Mouse (Mus musculus): ENCODE measurements at regions not wholly inside any gene's neighbourhood (a gene's known extent, or its start where the extent isn't known, plus 50 kb on each side); places are given as distances from the start of the nearest gene placed in this dataset.

DNA sequence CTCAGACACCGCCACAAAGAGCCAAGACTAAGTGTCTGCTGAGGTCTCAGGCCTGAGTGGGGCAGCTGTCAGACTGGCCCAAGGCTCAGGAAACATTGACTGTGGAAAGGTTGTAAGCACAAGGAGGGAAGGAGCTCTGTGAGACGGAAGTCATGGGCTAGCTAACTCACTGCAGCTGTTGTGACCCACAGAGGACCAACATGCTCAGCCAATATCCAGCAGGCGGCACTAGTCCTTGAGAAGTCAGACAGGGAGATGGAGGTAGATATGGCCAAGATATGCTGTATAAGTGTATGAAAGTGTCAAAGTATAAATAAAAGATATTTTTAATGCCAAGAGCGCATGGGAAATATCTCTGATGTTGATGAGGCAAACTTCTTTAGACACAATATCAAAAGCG, 378.1 kb downstream of the Matn1 start:
- no peaks in the 10 kb centered on the region for H3K9me3 ChIP-seq
- H3K27ac ChIP-seq, result no peak overlapping the region
- ATAC-seq (ENCODE audit: borderline replicate concordance, extremely low read depth, low FRiP score, low TSS enrichment), result no peak
- H3K4me3 ChIP-seq, result no peak overlapping the region
- no peaks in the 10 kb centered on the region for H3K27me3 ChIP-seq
- no peak overlapping the region for H3K4me2 ChIP-seq
- no peaks in the 10 kb centered on the region for H3K36me3 ChIP-seq
- H3K9ac ChIP-seq, result no peak overlapping the region
- WGBS, result 57% methylated on average over 5 of the region's 5 CpGs
- H3K4me1 ChIP-seq, result no peaks in the 10 kb centered on the region

DNA sequence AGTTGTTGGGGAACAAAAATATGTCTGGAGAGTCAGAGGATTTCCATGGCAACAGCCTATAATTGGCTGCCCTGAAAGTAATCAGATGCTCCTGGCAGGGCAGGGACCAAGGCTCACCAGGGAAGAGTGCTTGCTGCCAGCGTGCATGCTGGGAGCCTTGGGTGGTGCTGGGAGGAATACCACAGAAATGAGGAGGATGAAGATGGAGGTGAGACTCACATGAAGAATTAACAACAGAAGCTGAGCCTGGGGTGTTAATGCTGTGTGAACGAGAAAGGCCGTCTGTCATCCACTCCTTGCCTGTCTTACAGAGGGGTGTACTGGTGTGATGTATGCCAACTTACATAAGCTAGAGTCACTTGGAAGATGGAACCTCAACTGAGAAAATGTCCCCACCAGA, 380.3 kb downstream of the Matn1 start:
- Histone ChIP-seq H3K9me3 (no peaks in the 10 kb centered on the region), H3K27ac (no peak overlapping the region), H3K9ac (no peak overlapping the region), H3K4me1 (no peaks in the 10 kb centered on the region), H3K4me3 (no peak overlapping the region), H3K27me3 (no peaks in the 10 kb centered on the region), H3K36me3 (no peaks in the 10 kb centered on the region), H3K4me2 (no peak overlapping the region)
- WGBS, result 62% methylated on average over 3 of the region's 3 CpGs
- no peak for ATAC-seq (ENCODE audit: borderline replicate concordance, extremely low read depth, low FRiP score, low TSS enrichment)

DNA sequence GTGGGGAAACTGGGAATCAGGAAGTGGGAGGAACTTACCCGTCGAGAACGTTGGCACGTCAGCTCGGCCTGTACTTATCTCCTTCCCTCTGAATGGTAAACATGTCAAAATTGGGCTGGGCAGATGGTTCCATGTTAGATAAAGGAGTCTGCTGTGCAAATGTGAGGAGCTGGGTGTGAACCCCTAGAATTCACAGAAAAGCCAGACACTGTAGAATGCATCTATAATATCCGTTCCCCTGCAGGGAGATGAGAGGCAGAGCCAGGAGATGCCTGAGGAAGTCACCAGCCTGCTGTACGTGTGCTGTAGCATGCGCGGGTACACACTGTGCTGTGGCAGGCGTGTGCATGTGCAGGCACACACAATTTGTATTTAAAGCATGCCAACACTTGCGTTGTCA, 381.0 kb downstream of the Matn1 start:
- no peak for ATAC-seq (ENCODE audit: borderline replicate concordance, extremely low read depth, low FRiP score, low TSS enrichment)
- Histone ChIP-seq H3K4me3 (no peak overlapping the region), H3K9me3 (no peaks in the 10 kb centered on the region), H3K4me2 (no peak overlapping the region), H3K27ac (no peak overlapping the region), H3K36me3 (no peaks in the 10 kb centered on the region), H3K27me3 (no peaks in the 10 kb centered on the region), H3K9ac (no peak overlapping the region), H3K4me1 (no peaks in the 10 kb centered on the region)
- WGBS, result 53% methylated on average over 11 of the region's 11 CpGs

DNA sequence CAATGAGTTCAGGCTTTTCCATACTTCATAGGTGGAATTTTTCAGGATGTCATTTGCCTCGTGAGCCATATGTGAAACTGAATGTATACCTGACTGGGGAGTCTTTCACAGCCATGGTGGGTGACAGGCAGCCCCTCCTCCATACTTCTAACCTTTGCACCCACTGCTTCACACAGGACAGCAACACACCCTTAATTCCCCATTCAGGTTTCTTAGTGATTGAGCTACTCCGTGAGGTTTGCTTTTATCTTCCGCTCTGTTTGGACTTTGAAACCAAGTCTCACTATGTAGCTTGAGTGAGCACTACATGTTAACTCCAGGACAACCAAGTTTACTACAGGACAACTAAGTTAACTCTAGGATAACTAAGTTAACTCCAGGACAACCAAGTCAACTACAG, 381.4 kb downstream of the Matn1 start:
- no peaks in the 10 kb centered on the region for H3K9me3 ChIP-seq
- H3K27me3 ChIP-seq, result no peaks in the 10 kb centered on the region
- H3K4me2 ChIP-seq, result no peak overlapping the region
- no peak overlapping the region for H3K9ac ChIP-seq
- H3K4me3 ChIP-seq, result no peak overlapping the region
- no peaks in the 10 kb centered on the region for H3K4me1 ChIP-seq
- 74% methylated on average over 3 of the region's 3 CpGs for WGBS
- H3K27ac ChIP-seq, result no peak overlapping the region
- H3K36me3 ChIP-seq, result no peaks in the 10 kb centered on the region
- ATAC-seq (ENCODE audit: borderline replicate concordance, extremely low read depth, low FRiP score, low TSS enrichment), result no peak

DNA sequence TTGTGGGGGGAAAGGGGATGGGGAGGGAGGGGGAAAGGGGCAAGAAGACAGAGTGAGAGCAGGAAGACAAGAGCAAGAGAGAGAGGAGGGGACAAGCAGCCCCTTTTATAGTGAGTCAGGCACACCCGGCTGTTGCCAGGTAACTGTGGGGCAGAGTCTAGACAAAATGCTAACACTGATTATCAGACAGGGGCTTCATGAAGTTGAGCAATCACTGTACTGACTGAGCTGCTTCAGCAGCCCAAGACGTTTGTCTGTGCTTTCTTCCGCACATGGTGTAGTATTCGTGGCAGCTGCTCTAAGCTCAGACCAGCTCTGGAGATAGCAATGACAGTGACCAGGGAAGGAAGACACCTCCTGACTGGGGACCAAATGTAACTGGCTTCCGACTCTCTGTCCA, 385.2 kb downstream of the Matn1 start:
- Histone ChIP-seq H3K9me3 (no peaks in the 10 kb centered on the region), H3K9ac (no peak overlapping the region), H3K4me3 (no peak overlapping the region), H3K4me1 (no peaks in the 10 kb centered on the region), H3K36me3 (no peaks in the 10 kb centered on the region), H3K4me2 (no peak overlapping the region), H3K27ac (no peak overlapping the region), H3K27me3 (no peaks in the 10 kb centered on the region)
- no peak for ATAC-seq (ENCODE audit: borderline replicate concordance, extremely low read depth, low FRiP score, low TSS enrichment)
- 32% methylated on average over 5 of the region's 5 CpGs for WGBS

DNA sequence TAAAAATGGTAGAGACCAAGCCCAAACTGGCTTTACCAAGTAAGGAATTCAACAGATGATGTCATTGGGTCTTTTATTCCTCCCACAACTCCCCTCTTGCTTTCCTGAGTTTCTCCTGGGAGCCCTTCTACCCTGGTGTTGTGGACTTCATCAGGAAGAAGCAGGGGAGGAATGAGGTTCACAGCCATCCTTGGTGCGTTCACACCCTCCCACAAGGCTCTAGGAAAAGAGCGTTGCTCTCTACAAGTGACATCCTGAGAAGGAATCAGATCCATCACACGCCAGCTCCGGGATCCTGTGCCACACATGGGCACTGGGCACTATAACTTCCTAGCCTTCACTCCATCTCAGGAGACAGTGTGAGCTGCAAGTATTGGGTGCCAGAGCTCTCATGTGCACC, 387.5 kb downstream of the Matn1 start:
- no peak for ATAC-seq (ENCODE audit: borderline replicate concordance, extremely low read depth, low FRiP score, low TSS enrichment)
- Histone ChIP-seq H3K4me3 (no peak overlapping the region), H3K9ac (no peak overlapping the region), H3K9me3 (no peaks in the 10 kb centered on the region), H3K4me2 (no peak overlapping the region), H3K27ac (no peak overlapping the region), H3K4me1 (no peaks in the 10 kb centered on the region), H3K27me3 (no peaks in the 10 kb centered on the region), H3K36me3 (no peaks in the 10 kb centered on the region)
- 83% methylated on average over 4 of the region's 4 CpGs for WGBS

DNA sequence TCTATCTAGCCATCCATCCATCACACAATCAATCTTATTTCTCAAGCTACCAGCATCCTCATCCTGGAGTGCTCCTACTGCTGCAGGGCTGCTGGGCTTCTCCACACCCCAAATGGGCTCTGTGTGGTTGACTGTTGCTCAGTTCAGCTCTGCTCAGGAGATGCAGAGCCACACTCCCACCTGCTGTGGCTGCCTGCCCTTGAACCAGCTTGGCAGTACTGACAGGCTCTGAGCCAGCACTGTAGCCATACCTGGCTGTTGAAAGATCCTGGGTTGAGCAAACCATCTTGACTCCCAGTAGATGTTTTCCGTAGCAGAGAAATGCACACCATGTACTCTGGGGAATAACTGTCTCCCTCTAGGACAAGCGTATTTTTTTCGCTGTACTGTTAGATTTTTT, 392.6 kb downstream of the Matn1 start:
- Histone ChIP-seq H3K27me3 (0 out of 2 replicates have a peak, but pooled peaks cover 12% of the 10 kb centered on the region), H3K4me2 (no peak overlapping the region), H3K4me1 (no peaks in the 10 kb centered on the region), H3K36me3 (no peaks in the 10 kb centered on the region), H3K27ac (no peak overlapping the region), H3K9ac (no peak overlapping the region), H3K4me3 (no peak overlapping the region), H3K9me3 (no peaks in the 10 kb centered on the region)
- no peak for ATAC-seq (ENCODE audit: borderline replicate concordance, extremely low read depth, low FRiP score, low TSS enrichment)
- WGBS, result 81% methylated on average over 3 of the region's 3 CpGs

DNA sequence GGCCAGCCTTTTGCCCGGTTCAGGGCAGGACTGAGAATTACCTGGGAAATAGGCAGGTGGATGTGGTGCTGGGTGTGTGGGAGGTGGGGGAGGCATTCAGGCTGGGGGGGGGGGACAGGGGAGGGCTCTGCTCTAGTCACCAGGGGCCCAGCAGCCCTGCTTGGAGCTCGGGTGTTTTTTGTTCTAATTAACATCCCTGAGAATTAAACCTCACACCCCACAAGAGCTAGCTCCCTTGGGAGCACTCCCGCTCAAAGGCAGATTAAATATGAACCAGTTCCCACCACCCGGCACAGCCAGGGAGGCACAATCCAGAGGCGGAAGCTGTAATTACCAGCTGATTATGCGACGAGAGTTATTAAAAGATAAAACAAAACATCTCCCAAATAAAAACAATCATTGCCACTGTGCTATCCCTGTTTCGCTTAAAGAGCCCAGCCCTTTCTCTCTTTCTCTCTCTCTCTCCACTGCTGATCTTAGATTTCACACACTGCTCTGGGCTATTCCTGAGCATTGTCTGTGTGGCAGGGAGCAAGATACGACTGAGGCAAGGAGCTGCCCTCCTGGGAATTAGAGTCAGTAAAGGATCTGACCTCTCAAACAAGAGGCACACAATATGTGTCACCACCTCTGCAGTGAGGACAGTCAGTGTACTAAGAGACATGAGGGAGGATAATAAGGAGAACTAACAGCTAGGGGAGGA, 397.0 kb downstream of the Matn1 start:
- H3K4me2 ChIP-seq, result no peak overlapping the region
- no peaks in the 10 kb centered on the region for H3K36me3 ChIP-seq
- no peak overlapping the region for H3K4me3 ChIP-seq
- H3K9ac ChIP-seq, result no peak overlapping the region
- H3K4me1 ChIP-seq, result no peaks in the 10 kb centered on the region
- WGBS, result 44% methylated on average over 9 of the region's 9 CpGs
- H3K9me3 ChIP-seq, result no peaks in the 10 kb centered on the region
- no peak for ATAC-seq (ENCODE audit: borderline replicate concordance, extremely low read depth, low FRiP score, low TSS enrichment)
- no peak overlapping the region for H3K27ac ChIP-seq
- peaks cover 17% of the 10 kb centered on the region; the same call in 1 of the 2 replicates for H3K27me3 ChIP-seq

DNA sequence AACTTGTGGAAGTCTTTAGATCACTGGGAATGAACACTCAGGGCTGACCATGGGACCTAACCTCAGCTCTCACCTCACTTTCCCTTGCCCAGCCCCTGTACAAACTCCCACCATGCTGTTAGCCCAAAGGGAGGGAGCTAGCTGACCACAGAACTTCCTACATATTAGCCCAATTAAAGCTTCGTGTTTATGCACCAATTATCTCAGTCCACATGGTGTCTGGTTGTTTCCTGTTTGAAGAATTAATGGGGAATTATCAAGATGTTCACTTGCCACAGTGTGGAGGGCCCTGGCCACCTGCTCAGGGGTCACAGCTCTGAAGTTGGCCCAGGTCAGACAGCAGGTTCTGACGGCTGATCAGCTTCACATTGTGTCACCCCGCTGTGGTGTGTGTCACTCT, 402.5 kb downstream of the Matn1 start:
- Histone ChIP-seq H3K9me3 (no peaks in the 10 kb centered on the region), H3K4me1 (no peaks in the 10 kb centered on the region), H3K36me3 (no peaks in the 10 kb centered on the region), H3K4me3 (no peak overlapping the region), H3K9ac (no peak overlapping the region), H3K27ac (no peak overlapping the region), H3K4me2 (no peak overlapping the region), H3K27me3 (peaks cover 12% of the 10 kb centered on the region; the same call in 1 of the 2 replicates)
- WGBS, result 55% methylated on average over 3 of the region's 3 CpGs
- no peak for ATAC-seq (ENCODE audit: borderline replicate concordance, extremely low read depth, low FRiP score, low TSS enrichment)

DNA sequence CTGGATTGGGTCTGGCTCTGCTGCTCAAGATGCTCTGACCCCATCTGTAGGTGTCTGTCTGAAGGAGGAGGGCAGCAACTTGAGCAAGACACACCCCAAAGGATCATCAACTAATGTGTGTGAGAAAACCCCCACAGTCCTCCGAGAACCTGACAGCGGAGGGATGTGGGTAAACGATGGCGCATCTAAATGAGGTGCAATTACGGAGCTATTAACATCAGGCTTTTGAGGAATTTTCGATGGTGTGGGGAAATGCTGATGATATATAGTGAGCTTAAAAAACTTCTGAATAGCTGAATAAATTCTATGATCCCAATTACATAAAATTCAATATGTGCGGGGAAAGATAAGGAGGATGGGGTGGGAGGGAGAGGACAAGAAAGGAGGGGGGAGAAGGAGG, 406.1 kb downstream of the Matn1 start:
- H3K4me3 ChIP-seq, result no peak overlapping the region
- ATAC-seq (ENCODE audit: borderline replicate concordance, extremely low read depth, low FRiP score, low TSS enrichment), result no peak
- H3K27me3 ChIP-seq, result peaks cover 5% of the 10 kb centered on the region; the same call in 1 of the 2 replicates
- H3K9ac ChIP-seq, result no peak overlapping the region
- 28% methylated on average over 7 of the region's 7 CpGs for WGBS
- H3K36me3 ChIP-seq, result no peaks in the 10 kb centered on the region
- H3K27ac ChIP-seq, result no peak overlapping the region
- H3K4me1 ChIP-seq, result no peaks in the 10 kb centered on the region
- no peak overlapping the region for H3K4me2 ChIP-seq
- no peaks in the 10 kb centered on the region for H3K9me3 ChIP-seq

DNA sequence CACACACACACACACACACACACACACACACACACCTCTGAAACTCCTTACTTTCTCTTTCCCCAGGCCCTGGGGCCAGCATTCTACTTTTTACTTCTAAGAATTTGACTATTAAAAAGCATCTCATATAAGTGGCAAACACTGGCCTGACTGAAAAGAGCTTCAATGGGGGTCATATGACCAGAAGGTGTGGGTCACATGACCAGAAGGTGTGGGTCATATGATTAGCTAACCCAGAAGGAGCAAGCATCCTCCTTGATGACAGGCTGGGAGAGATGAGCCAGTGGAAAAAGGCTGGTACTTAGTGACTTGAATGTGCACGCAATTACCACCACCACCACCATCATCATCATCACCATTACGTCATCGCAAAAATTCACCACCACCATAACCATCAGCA, 410.7 kb downstream of the Matn1 start:
- Histone ChIP-seq H3K4me2 (no peak overlapping the region), H3K4me1 (peaks cover 12% of the 10 kb centered on the region), H3K36me3 (no peaks in the 10 kb centered on the region), H3K4me3 (no peak overlapping the region), H3K9ac (no peak overlapping the region), H3K27ac (no peak overlapping the region), H3K9me3 (no peaks in the 10 kb centered on the region), H3K27me3 (peaks cover 4% of the 10 kb centered on the region; the same call in 1 of the 2 replicates)
- WGBS, result 91% methylated on average over 3 of the region's 3 CpGs
- ATAC-seq (ENCODE audit: borderline replicate concordance, extremely low read depth, low FRiP score, low TSS enrichment), result no peak

DNA sequence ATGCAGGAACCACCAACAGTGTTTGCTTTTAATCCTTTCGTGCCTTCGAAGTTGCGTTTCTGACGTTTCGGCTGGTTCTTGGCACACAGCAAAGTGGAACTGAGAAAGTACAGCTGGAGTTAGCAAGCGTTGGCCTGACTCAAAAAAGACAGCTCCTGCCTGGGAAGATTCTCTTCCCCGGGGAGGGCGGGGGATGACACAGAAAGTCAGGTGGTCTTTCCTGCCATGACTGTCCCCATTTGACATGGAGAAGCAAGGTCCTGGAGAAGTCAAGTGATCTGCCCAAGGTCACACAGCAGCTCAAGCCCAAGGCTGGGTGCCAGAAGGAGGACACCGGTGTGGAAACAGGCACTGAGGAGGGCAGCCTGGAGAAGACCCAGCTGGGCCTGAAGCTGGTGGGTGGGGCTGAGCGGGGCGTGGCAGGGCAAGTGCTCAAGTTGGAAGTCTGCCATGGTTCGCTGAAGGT, 411.4 kb downstream of the Matn1 start:
- no peak overlapping the region for H3K27ac ChIP-seq
- no peaks in the 10 kb centered on the region for H3K9me3 ChIP-seq
- 52% methylated on average over 12 of the region's 12 CpGs for WGBS
- ATAC-seq (ENCODE audit: borderline replicate concordance, extremely low read depth, low FRiP score, low TSS enrichment), result peak; percentile 58; the same call in 1 of the 2 replicates
- H3K27me3 ChIP-seq, result no peaks in the 10 kb centered on the region
- no peaks in the 10 kb centered on the region for H3K36me3 ChIP-seq
- H3K4me2 ChIP-seq, result no peak overlapping the region; the same call in 1 of the 2 replicates
- peaks cover 12% of the 10 kb centered on the region for H3K4me1 ChIP-seq
- no peak overlapping the region for H3K9ac ChIP-seq
- no peak overlapping the region for H3K4me3 ChIP-seq

DNA sequence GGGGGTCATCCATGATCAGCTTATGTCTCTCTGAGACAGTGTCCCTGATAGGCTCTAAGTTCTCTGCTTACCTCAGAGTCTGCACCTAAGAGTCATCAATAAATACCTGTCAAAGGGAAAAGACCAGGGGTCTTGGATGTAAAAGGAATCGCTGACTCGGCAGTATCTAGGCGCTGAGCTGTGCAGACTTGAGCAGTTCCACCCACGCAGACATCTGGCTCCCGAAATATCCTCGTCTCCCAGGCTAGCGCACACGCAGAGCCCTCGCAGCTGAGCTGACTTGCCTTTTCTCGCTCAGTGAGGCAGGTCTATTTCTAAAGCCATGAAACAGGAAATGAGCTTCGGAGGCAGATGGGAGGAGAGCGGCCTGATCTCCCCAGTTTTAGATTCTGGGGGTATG, 412.1 kb downstream of the Matn1 start:
- no peaks in the 10 kb centered on the region for H3K27me3 ChIP-seq
- H3K4me2 ChIP-seq, result no peak overlapping the region
- no peak overlapping the region for H3K9ac ChIP-seq
- no peaks in the 10 kb centered on the region for H3K9me3 ChIP-seq
- 76% methylated on average over 12 of the region's 12 CpGs for WGBS
- peaks cover 12% of the 10 kb centered on the region for H3K4me1 ChIP-seq
- no peak for ATAC-seq (ENCODE audit: borderline replicate concordance, extremely low read depth, low FRiP score, low TSS enrichment)
- no peaks in the 10 kb centered on the region for H3K36me3 ChIP-seq
- no peak overlapping the region for H3K27ac ChIP-seq
- no peak overlapping the region for H3K4me3 ChIP-seq
